Mouse (Mus musculus): ENCODE results near the gene Fezf1.

DNA sequence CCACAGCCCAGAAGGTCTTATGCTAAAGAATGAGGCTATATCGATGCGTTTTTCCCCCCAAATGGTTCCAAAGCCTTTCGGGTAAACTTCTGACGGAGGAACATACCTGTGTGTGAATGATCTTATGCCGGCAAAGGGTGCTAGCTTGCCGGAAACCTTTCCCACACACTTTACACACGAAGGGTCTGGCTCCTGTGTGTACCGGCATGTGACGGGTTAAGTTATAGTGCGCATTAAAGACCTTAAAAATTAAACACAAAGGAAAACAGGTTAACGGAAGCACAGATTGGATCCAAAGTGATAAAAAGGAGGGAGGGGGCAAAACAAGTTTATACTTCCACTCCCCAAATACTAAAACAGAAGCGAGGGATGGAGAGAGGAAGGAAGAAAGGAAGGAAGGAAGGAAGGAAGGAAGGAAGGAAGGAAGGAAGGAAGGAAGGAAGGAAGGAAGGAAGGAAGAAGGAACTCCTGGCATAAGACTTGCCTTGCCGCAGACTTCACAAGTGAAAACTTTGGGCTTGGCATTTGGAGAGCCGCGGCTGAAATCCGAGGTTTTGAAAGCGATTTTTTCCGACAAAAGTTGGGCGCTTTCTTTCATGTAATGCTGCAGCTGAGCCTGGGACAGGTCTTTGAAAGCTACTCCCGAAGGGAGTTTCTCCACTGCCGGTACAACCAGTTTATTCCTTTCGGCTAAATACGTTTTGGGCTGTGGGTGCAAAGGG, 1.2 kb downstream of the Fezf1 start:
- TF ChIP-seq CTCF (IDR thresholded peaks at IDR 0.05; ENCODE audit: low read depth, low read length), result no peak
- TF ChIP-seq POLR2A (IDR thresholded peaks at IDR 0.05; ENCODE audit: extremely low read depth, insufficient read depth, low read length), result no peak

All from liver, adult 2 months (tissue).